Mouse (Mus musculus): Measurements from ENCODE around the gene Srebf2. TPM values are rescaled to one million over a fixed set of nuclear protein-coding genes. Genes with fewer than 3 reads are reported as not detected.

The Srebf2 gene
- polyA plus RNA-seq, 1 experiment from 2014 or later, result 276 TPM

DNA sequence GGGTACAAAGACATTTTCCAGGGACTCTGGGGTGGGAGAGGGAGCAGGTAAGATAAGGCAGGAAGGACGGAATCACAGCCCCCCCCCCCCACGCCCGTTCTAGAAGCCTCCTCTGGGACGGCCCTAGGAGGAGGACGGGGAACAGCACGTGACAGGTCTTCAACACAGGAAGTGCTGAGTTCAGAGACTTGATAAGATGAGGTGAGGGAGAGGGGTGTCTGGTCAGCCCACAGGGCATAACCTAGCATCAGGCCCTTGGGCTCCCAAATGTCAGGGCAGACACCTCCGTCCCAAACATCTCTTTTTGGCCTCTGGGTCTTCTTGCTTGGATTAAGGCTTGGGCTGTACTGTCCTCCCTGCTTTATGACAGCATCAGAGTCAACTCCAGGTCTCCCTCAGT is 76.3 kb downstream of the Srebf2 start:
- WGBS, result 48% methylated on average over 7 of the region's 7 CpGs
- peak overlapping the region; percentile 68 for H3K4me2 ChIP-seq (replicated peaks)
- H3K36me3 ChIP-seq, result no peaks in the 10 kb centered on the region
- H3K4me3 ChIP-seq, result no peak overlapping the region
- ATAC-seq (ENCODE audit: low FRiP score, low read depth), result no peak
- peaks cover 56% of the 10 kb centered on the region for H3K27me3 ChIP-seq
- no peak overlapping the region for H3K27ac ChIP-seq (replicated peaks)
- no peak overlapping the region for H3K9ac ChIP-seq (replicated peaks)
- no peaks in the 10 kb centered on the region for H3K9me3 ChIP-seq
- H3K4me1 ChIP-seq, result peaks cover 28% of the 10 kb centered on the region

DNA sequence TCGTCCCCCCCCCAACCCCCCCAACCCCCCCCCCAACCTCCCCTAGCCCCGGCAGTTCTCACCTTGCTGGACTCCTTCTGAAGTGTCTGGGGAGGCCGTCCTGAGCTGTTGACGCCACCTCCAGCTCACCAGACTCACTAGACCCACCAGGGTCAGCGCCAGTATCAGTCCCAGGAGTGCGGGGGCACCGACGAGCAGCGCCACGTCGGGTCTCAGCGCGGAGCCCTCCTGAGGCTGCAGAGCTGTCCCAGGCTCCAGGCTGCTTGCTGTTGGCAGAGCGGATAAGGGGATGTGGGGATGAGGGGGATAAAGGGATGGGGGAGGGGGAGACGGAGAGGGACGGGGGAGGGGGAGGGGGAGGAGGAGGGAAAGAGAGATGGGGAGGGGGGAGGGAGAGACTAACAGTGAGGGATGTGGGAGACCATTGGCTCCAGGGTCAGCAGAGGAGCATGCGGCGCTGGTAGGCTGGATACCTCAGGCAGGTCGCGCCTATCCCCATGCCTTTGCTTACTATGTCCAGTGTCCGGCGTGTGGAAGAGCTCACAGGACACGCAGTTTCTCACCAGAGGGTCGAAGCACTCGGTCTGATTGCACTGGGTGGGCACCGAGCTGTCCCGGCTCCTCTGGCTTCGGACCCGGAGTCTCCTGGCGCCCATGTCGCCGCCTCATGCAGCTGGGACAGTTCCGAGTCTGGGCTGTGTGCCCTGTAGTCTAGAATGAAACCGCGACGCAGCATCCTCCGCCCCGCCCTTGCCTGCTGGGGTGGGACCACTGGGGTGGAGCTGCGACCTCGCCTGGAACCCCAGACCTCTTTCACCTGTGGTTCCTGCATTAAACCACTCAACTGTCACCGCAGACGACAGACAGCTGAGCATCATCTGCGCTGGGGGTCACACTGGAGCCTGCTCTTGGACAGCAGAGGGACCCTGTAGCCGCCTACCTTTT is 76.9 kb downstream of the Srebf2 start, which contains the start of gene Tnfrsf13c:
Tnfrsf13c (minus strand) TSS at position 713 of the 945 bp plus-strand sequence.
- no peaks in the 10 kb centered on the region for H3K36me3 ChIP-seq
- H3K27me3 ChIP-seq, result peaks cover 56% of the 10 kb centered on the region
- H3K4me3 ChIP-seq, result peak within 1 kb of the TSS; percentile 36
- WGBS, result 1% methylated on average over 43 of the region's 44 CpGs
- H3K27ac ChIP-seq (replicated peaks), result no peak within 1 kb of the TSS
- H3K4me2 ChIP-seq (replicated peaks), result peak within 1 kb of the TSS; percentile 68
- H3K9me3 ChIP-seq, result no peaks in the 10 kb centered on the region
- peaks cover 28% of the 10 kb centered on the region for H3K4me1 ChIP-seq
- H3K9ac ChIP-seq (replicated peaks), result peak within 1 kb of the TSS; percentile 46
- peak; percentile 63 for ATAC-seq (ENCODE audit: low FRiP score, low read depth)

DNA sequence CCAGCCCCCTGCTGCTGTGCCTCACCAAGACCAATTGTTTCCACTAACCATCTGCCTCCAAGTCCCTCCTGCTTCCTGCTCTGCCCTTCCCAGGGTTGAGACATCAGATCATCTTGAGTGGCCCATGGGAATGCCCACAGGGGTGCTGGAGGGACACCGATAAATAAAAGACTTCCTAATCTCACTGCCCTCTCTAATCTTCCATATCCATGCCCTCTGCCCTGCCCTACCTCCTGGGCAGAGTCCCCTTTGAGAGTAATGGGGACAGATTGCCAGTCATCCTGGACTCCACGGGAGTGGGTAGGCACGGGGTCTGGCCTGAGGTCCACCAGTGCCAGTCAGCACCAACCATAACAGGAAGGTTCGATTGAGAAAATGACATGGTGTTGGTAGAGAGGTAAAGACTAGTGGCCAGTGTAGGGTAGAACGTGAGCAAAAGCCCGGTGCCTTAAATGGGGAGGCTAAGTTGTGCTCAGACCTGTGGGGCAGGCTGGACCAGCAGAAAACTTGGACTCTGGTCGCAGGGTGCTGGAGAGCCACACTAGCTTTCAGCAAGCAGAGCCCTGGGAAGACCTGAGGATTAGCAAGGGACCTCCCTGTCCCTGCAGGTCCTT is 77.7 kb downstream of the Srebf2 start:
- Histone ChIP-seq H3K27me3 (peaks cover 56% of the 10 kb centered on the region), H3K9ac (replicated peaks) (peak overlapping the region; percentile 46; the same call in 1 of the 2 replicates), H3K4me3 (peak overlapping the region; percentile 36), H3K27ac (replicated peaks) (no peak overlapping the region), H3K4me1 (peaks cover 27% of the 10 kb centered on the region), H3K4me2 (replicated peaks) (peak overlapping the region; percentile 68), H3K36me3 (no peaks in the 10 kb centered on the region), H3K9me3 (no peaks in the 10 kb centered on the region)
- no peak for ATAC-seq (ENCODE audit: low FRiP score, low read depth)
- 38% methylated on average over 7 of the region's 7 CpGs for WGBS

DNA sequence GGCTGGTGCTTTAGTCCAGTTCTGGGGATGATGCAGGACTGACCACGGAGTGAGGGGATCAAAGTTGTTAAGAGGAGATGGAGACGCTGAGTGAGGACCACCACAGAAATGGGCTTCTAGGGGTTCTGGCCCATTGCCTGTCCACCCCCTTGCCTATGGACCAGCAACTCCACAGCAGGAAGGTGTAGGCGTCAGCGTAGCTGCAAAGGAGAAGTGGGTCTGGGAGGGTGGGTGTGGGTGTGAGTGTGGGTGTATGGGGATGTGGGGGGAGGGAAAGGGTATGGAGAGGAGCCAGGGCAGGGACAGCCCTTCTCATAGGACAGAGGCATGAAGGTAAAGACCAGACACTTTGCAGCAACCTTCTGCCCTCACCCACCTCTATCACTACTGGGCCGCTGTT is 78.8 kb downstream of the Srebf2 start:
- Histone ChIP-seq H3K9me3 (no peaks in the 10 kb centered on the region), H3K4me1 (peaks cover 26% of the 10 kb centered on the region), H3K27me3 (peaks cover 55% of the 10 kb centered on the region), H3K4me2 (replicated peaks) (no peak overlapping the region), H3K36me3 (no peaks in the 10 kb centered on the region), H3K4me3 (no peak overlapping the region), H3K27ac (replicated peaks) (no peak overlapping the region), H3K9ac (replicated peaks) (no peak overlapping the region)
- 85% methylated on average over 5 of the region's 5 CpGs for WGBS
- no peak for ATAC-seq (ENCODE audit: low FRiP score, low read depth)

DNA sequence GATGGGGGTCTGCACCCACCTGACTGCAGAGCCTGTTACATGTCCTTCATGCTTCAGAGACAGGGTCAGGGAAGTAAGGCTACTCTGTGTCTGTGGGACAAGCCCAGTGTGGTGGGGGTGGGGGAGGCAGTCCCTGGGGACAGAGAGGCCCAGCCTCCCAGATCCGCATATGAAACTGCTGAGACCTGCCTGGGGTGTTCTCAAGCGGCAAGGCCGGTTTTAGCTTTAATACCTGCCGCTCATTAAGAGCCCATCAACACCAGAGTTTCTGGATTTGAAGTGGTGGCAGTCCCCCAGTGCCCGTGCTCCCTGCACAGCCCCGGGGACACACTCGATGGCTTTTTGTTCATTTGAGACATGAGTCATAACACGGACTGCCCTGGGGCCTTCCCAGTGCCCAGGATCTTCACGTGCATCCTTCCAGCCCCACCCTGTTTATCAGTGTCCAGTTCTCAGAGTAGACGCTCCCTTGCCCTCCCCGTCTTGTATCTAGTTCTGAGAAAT is 82.6 kb downstream of the Srebf2 start:
- no peak overlapping the region for H3K27ac ChIP-seq (replicated peaks)
- no peak overlapping the region for H3K4me3 ChIP-seq
- WGBS, result 50% methylated on average over 11 of the region's 11 CpGs
- no peak overlapping the region for H3K4me2 ChIP-seq (replicated peaks)
- peaks cover 7% of the 10 kb centered on the region; the same call in 1 of the 2 replicates for H3K4me1 ChIP-seq
- 0 out of 2 replicates have a peak, but pooled peaks cover 3% of the 10 kb centered on the region for H3K36me3 ChIP-seq
- H3K9me3 ChIP-seq, result no peaks in the 10 kb centered on the region
- no peak overlapping the region for H3K9ac ChIP-seq (replicated peaks)
- H3K27me3 ChIP-seq, result peaks cover 22% of the 10 kb centered on the region
- ATAC-seq (ENCODE audit: low FRiP score, low read depth), result no peak

DNA sequence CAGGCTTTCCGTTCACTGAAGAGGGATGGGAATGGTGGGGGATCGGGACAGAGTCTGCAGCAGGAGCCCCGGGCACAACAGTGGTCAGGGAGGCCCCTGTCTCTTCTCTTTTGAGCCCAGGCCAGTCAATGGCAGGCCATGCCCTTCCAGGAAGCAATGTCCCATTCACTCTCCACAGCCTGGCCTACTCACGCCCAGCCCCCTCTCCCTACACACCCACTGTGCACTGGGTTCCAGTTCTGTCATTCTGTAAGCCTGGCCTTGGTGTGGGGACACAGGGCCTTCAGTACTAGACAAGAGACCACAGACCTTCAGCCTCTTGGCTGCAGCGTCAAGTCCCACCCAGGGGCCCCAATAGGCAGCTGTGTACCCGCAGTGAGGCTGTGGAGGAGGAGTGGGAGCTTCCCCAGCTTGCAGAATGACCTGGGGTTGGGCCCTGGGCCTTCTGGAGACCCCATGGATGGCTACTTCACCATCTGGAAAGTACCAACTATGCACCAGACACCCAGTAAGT is 83.2 kb downstream of the Srebf2 start:
- no peak overlapping the region for H3K4me2 ChIP-seq (replicated peaks)
- H3K27ac ChIP-seq (replicated peaks), result no peak overlapping the region
- H3K36me3 ChIP-seq, result 0 out of 2 replicates have a peak, but pooled peaks cover 3% of the 10 kb centered on the region
- H3K27me3 ChIP-seq, result peaks cover 17% of the 10 kb centered on the region
- no peak for ATAC-seq (ENCODE audit: low FRiP score, low read depth)
- no peaks in the 10 kb centered on the region for H3K9me3 ChIP-seq
- peaks cover 6% of the 10 kb centered on the region; the same call in 1 of the 2 replicates for H3K4me1 ChIP-seq
- no peak overlapping the region for H3K9ac ChIP-seq (replicated peaks)
- H3K4me3 ChIP-seq, result no peak overlapping the region
- WGBS, result 77% methylated on average over 6 of the region's 6 CpGs

DNA sequence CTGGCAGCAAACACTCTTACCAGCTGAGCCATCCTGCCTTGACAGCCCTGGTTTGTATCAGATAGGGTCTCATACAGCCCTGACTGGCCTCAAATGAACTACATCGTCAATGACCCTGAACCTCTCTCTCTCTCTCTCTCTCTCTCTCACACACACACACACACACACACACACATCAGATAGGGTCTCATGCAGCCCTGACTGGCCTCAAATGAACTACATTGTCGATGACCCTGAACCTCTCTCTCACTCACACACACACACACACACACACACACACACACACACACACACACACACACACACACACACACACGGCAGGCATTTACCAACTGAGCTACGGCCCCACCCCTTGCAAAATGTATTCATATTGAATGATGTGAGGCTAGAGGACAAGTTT is 84.1 kb downstream of the Srebf2 start:
- no peak for ATAC-seq (ENCODE audit: low FRiP score, low read depth)
- 88% methylated on average over 4 of the region's 4 CpGs for WGBS

DNA sequence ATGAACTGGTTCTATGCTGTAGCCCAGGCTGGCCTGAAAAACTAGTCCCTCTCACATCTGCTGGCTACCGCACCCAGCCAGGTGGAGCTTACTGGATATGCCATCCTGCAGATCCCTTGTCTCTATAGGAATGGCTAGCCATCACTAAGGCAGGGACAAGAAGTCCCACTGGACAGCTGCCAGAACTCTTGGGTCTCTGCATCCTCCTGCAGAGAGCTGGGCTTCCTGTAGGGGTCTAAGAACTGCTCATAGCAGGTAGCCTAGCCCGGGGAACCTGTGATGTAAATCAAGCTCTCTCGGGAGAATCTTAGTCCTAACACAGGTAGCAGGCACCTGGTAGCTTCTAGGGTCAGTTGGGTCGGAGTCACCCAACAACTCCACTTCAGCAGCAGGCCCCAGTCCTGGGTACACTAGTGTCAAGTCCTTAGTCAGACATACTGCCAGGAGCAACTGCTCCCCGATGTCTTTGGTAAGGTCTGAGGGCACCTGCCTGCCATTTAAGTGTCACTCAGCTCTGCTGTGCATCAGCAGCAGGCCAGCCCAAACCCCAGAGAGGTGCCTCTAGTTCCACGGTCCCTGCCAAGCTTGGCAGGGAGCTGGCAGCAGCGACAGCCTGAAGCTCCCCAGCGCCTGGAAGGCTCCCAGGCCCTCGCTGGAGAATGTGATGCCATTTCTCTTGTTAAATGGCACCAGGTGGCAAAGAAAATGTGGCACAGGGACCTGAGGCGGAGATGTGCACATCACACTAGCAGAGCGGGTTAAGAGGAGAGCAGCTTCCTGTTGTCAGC is 84.8 kb downstream of the Srebf2 start:
- Histone ChIP-seq H3K9ac (replicated peaks) (no peak overlapping the region), H3K4me3 (no peak overlapping the region), H3K36me3 (0 out of 2 replicates have a peak, but pooled peaks cover 3% of the 10 kb centered on the region), H3K27me3 (0 out of 2 replicates have a peak, but pooled peaks cover under 1% of the 10 kb centered on the region), H3K4me1 (peaks cover 6% of the 10 kb centered on the region; the same call in 1 of the 2 replicates), H3K4me2 (replicated peaks) (no peak overlapping the region), H3K27ac (replicated peaks) (no peak overlapping the region), H3K9me3 (no peaks in the 10 kb centered on the region)
- 72% methylated on average over 11 of the region's 11 CpGs for WGBS
- ATAC-seq (ENCODE audit: low FRiP score, low read depth), result no peak

More for the DNA sequence above, 84.1 kb downstream of the Srebf2 start:
- Histone ChIP-seq H3K4me2 (replicated peaks) (no peak overlapping the region), H3K27ac (replicated peaks) (no peak overlapping the region), H3K27me3 (peaks cover 7% of the 10 kb centered on the region; the same call in 1 of the 2 replicates), H3K4me1 (peaks cover 6% of the 10 kb centered on the region; the same call in 1 of the 2 replicates), H3K9ac (replicated peaks) (no peak overlapping the region), H3K4me3 (no peak overlapping the region), H3K9me3 (no peaks in the 10 kb centered on the region), H3K36me3 (0 out of 2 replicates have a peak, but pooled peaks cover 3% of the 10 kb centered on the region)

DNA sequence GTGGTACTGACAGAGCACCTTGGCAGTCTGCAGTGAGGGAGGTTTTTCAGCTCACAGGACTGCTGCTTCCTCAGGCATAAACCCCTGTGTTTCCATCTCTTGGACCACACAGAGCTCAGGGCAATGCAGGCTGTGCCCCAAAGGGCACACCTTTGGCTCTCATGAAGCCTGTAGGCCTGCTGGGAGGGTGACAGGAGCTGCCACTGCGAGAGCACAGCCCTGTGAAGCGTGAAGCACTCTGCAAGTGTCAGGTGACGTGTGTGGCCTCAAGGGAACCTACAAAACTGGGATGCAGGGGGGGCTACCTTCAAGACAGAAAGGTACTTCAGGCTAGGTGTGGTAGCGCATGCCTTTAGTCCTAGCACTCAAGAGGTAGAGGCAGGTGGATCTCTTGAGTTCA is 85.7 kb downstream of the Srebf2 start:
- ATAC-seq (ENCODE audit: low FRiP score, low read depth), result no peak
- no peak overlapping the region for H3K27ac ChIP-seq (replicated peaks)
- 0 out of 2 replicates have a peak, but pooled peaks cover 3% of the 10 kb centered on the region for H3K36me3 ChIP-seq
- peaks cover 6% of the 10 kb centered on the region; the same call in 1 of the 2 replicates for H3K4me1 ChIP-seq
- H3K27me3 ChIP-seq, result no peaks in the 10 kb centered on the region
- H3K4me2 ChIP-seq (replicated peaks), result no peak overlapping the region
- 77% methylated on average over 4 of the region's 4 CpGs for WGBS
- no peaks in the 10 kb centered on the region for H3K9me3 ChIP-seq
- H3K9ac ChIP-seq (replicated peaks), result no peak overlapping the region
- H3K4me3 ChIP-seq, result no peak overlapping the region

DNA sequence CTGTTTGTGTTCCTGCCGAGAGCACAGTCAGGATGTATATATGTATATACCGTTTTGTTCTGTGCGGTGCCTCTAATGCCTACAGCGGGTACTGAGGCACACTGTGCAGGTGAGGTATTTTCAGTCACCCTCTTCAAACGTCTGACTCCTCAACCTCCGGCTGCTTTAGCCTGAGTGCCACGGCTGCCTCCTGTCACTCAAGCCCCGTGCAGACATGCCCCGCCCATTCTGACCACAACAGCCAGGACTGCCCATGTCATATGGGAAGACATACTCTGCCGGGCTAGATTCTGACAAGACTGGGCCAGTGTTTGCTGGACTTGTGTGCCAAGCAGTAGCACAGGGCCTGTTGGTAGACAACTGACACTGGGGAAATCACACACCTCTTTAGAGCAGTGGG is 88.7 kb downstream of the Srebf2 start:
- 77% methylated on average over 10 of the region's 10 CpGs for WGBS
- H3K4me3 ChIP-seq, result no peak overlapping the region
- H3K27ac ChIP-seq (replicated peaks), result no peak overlapping the region
- H3K36me3 ChIP-seq, result 0 out of 2 replicates have a peak, but pooled peaks cover 9% of the 10 kb centered on the region
- ATAC-seq (ENCODE audit: low FRiP score, low read depth), result no peak
- no peaks in the 10 kb centered on the region for H3K27me3 ChIP-seq
- no peak overlapping the region for H3K9ac ChIP-seq (replicated peaks)
- no peak overlapping the region for H3K4me2 ChIP-seq (replicated peaks)
- H3K9me3 ChIP-seq, result no peaks in the 10 kb centered on the region
- no peaks in the 10 kb centered on the region for H3K4me1 ChIP-seq

DNA sequence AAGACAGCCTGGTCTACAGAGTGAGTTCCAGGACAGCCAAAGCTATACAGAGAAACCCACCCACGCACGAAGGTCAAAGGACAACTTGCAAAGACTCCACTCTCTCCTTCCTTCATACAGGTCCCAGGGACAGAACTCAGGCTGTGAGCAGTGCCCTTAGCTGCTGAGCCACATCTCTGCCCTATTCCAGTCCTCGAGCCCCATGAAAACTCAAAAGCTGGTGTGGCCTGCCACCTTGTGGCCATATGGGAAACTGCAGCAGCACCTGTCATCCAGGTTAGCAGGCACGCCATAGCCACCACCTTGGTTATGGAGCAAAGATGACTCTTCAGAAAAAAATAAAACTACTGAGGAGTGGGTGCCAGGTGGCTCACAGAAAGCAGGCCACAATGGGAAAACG is 89.6 kb downstream of the Srebf2 start:
- no peak overlapping the region for H3K4me3 ChIP-seq
- no peaks in the 10 kb centered on the region for H3K27me3 ChIP-seq
- no peaks in the 10 kb centered on the region for H3K4me1 ChIP-seq
- H3K4me2 ChIP-seq (replicated peaks), result no peak overlapping the region
- H3K27ac ChIP-seq (replicated peaks), result no peak overlapping the region
- 0 out of 2 replicates have a peak, but pooled peaks cover 9% of the 10 kb centered on the region for H3K36me3 ChIP-seq
- peak; percentile 69; the same call in 1 of the 2 replicates for ATAC-seq (ENCODE audit: low FRiP score, low read depth)
- no peaks in the 10 kb centered on the region for H3K9me3 ChIP-seq
- H3K9ac ChIP-seq (replicated peaks), result no peak overlapping the region
- WGBS, result 17% methylated on average over 5 of the region's 5 CpGs

Measured in midbrain, embryonic 12.5 days (tissue).